Mouse (Mus musculus) left cerebral cortex, adult 18-20 months (tissue): ENCODE results near the gene Gm3633. TPM values are rescaled to one million over a fixed set of nuclear protein-coding genes. Genes with fewer than 3 reads are reported as not detected.
"Not testable (repeated sequence)": the region's sequence is repeated elsewhere in the genome, so short reads cannot be mapped to it uniquely, and the experiment has no call there.

Experiments
- DNase-seq, 2 experiments: peaks; one replicate each; pipeline ENCODE4 v3.0.0; 2021 to 2022; ENCODE audit warnings: low spot score in 2 of 2, mixed read lengths in 1 of 2
- long read RNA-seq, 2 experiments: library from polyadenylated mRNA; stranded (forward); transcript quantifications; one replicate each; pipeline ENCODE4 v2.0.0; 2021
- microRNA-seq, 2 experiments: library from miRNA; unstranded; fragments of <30 nt; microRNA quantifications; one replicate each; pipeline ENCODE4 v1.2.0; 2021
- total RNA-seq, 2 experiments: library from RNA; stranded (reverse); gene quantifications; 2 replicates each; pipeline ENCODE4 v1.2.3; 2021

Gene Gm3633
- not detected for total RNA-seq
- long read RNA-seq, experiment 1 = 0 reads
- long read RNA-seq, experiment 2 = 0 reads

DNA sequence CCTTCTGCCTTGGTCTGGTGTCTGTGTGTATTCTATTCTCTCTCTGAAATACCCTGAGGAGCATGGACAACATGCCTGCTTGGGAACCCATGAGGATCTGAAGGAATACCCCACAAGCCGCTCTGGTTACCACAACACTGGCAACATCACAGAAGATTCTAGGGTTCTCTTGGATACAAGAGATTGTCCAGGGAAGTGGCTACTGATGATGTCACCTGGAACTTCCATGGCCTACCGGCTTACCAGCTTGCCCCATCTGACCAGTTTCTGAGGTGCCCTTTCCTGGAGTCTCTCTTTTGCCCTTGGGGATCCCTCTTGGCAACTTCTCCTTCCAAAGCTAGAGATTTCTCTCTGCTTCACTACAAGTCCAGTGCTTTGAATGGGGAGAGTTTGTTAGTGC, at the start of gene Gm3633:
Gm3633 (minus strand) TSS at position 101 of the 400 bp plus-strand sequence.
- DNase-seq = not testable (repeated sequence)

- not testable (repeated sequence) for DNase-seq
Measured at GRCm38 (mm10) chr14:42655638-42656037, 13.9 kb upstream of the Gm3633 start, which contains the start of gene Gm10378. Gene Gm10378 (plus strand): TSS chr14:42655938.

DNA sequence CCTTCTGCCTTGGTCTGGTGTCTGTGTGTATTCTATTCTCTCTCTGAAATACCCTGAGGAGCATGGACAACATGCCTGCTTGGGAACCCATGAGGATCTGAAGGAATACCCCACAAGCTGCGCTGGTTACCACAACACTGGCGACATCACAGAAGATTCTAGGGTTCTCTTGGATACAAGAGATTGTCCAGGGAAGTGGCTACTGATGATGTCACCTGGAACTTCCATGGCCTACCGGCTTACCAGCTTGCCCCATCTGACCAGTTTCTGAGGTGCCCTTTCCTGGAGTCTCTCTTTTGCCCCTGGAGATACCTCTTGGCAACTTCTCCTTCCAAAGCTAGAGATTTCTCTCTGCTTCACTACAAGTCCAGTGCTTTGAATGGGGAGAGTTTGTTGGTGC, 41.9 kb downstream of the Gm3633 start, which contains the start of gene Gm17124:
Gm17124 (minus strand) TSS at position 101 of the 400 bp plus-strand sequence.
- DNase-seq = not testable (repeated sequence)

Small RNA genes lying within 50 kb of the gene (microRNA-seq; reads per million reads assigned to microRNA genes)
- gene Gm23620 (0 reads per million in 2 experiments), gene Gm25228 (0 reads per million in 2 experiments)

Other genes starting within 250 kb of the Gm3633 start
- gene Gm8005, start 202.2 kb downstream of the Gm3633 start, total RNA-seq = not detected
- not detected for gene Gm8011, start 178.0 kb downstream of the Gm3633 start, total RNA-seq
- not detected for gene Gm8020, start 139.6 kb downstream of the Gm3633 start, total RNA-seq
- not detected for gene Gm8024, start 117.6 kb downstream of the Gm3633 start, total RNA-seq
- not detected for gene Gm17124, start 42.0 kb downstream of the Gm3633 start, total RNA-seq
- gene Gm10378, start 14.0 kb upstream of the Gm3633 start, total RNA-seq = under 1 TPM in 1 of 2 experiments, not detected in 1; 0.98 TPM
- gene Gm3015, start 126.9 kb upstream of the Gm3633 start, total RNA-seq = not detected
- gene Gm10377, start 156.1 kb upstream of the Gm3633 start, total RNA-seq = not detected
- not detected for gene Gm21977, start 211.6 kb upstream of the Gm3633 start, total RNA-seq